In the genomic region with DNA sequence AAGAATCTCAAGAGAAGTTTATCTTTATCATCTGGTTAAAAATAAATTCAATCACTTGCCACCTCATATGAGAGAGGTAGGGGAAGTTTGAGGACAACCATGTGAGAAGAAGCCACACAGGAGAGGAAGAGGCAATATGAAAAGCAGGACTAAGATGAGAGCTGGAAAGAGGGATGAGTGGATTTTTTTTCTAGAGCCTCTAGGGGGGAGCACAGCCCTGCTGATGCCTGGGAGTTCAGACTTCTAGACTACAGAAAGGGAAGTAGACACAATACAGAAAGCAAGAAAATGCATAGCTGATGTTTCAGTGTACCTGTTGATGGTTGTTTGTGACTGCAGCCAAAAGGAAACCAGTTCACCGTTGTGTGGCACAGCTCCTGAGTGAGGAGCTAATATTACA, we compare ENCODE assay signal across 21 mouse cellular contexts.
DNase-seq lines count a peak whose midpoint lies in the region; ATAC-seq and TF ChIP-seq lines count a peak whose summit lies in the region.
"Had no signal": no experiment of that assay in that cellular context is flagged by ENCODE, and none has a peak within 500 bp of the region (broad histone marks: within the 10 kb centered on the region; RNA-seq: fewer than 3 reads in every experiment).

No protein-coding gene starts in this region.

- H3K27ac ChIP-seq in midbrain, postnatal 0 days (ENCODE audit: low read depth, low read length) = no peak overlapping the region
- no peak overlapping the region for H3K27ac ChIP-seq in midbrain, embryonic 16.5 days (ENCODE audit: low read length)
- no peak overlapping the region for H3K27ac ChIP-seq in midbrain, embryonic 15.5 days
- H3K27ac ChIP-seq: forebrain, embryonic 12.5 days; hindbrain, embryonic 10.5 days; hindbrain, postnatal 0 days; neural tube, embryonic 12.5 days had no signal

- no peaks in the 10 kb centered on the region for H3K9me3 ChIP-seq in midbrain, postnatal 0 days (ENCODE audit: low read length)
- no peaks in the 10 kb centered on the region for H3K9me3 ChIP-seq in midbrain, embryonic 16.5 days (replicated peaks; ENCODE audit: control insufficient read depth, low read length, poor library complexity, severe bottlenecking)
- H3K9me3 ChIP-seq in midbrain, embryonic 15.5 days = no peaks in the 10 kb centered on the region
- H3K9me3 ChIP-seq: forebrain, embryonic 12.5 days; hindbrain, embryonic 10.5 days; neural tube, embryonic 12.5 days had no signal

- TF ChIP-seq CTCF in midbrain, postnatal 0 days (IDR thresholded peaks at IDR 0.05) = 0 out of 2 replicates have a peak, but pooled peaks have one; percentile 13

- no peak overlapping the region for H3K4me2 ChIP-seq in midbrain, postnatal 0 days (ENCODE audit: low read depth, low read length, poor library complexity, severe bottlenecking)
- no peak overlapping the region for H3K4me2 ChIP-seq in midbrain, embryonic 16.5 days (ENCODE audit: low read length)
- no peak overlapping the region for H3K4me2 ChIP-seq in midbrain, embryonic 15.5 days
- H3K4me2 ChIP-seq: forebrain, embryonic 12.5 days; liver, embryonic 11.5 days; neural tube, embryonic 12.5 days had no signal

- no peak overlapping the region for H3K4me3 ChIP-seq in midbrain, postnatal 0 days (ENCODE audit: low read depth, low read length)
- no peak overlapping the region for H3K4me3 ChIP-seq in midbrain, embryonic 16.5 days (ENCODE audit: low read depth, low read length)
- H3K4me3 ChIP-seq in midbrain, embryonic 15.5 days = no peak overlapping the region
- H3K4me3 ChIP-seq: forebrain, embryonic 12.5 days; hindbrain, embryonic 10.5 days; neural tube, embryonic 12.5 days had no signal

- no peaks in the 10 kb centered on the region for H3K36me3 ChIP-seq in midbrain, postnatal 0 days (ENCODE audit: insufficient read depth, low read length)
- no peaks in the 10 kb centered on the region for H3K36me3 ChIP-seq in midbrain, embryonic 16.5 days (ENCODE audit: control insufficient read depth, insufficient read depth, low read length)
- H3K36me3 ChIP-seq in midbrain, embryonic 15.5 days (replicated peaks) = no peaks in the 10 kb centered on the region
- H3K36me3 ChIP-seq: forebrain, embryonic 12.5 days; hindbrain, embryonic 10.5 days; neural tube, embryonic 12.5 days had no signal

- 95% methylated on average over 1 of the region's 1 CpGs for WGBS in midbrain, postnatal 0 days
- WGBS in midbrain, embryonic 16.5 days = 88% methylated on average over 1 of the region's 1 CpGs
- 100% methylated on average over 1 of the region's 1 CpGs for WGBS in midbrain, embryonic 15.5 days

- H3K4me1 ChIP-seq in midbrain, postnatal 0 days (ENCODE audit: insufficient read depth, low read length) = no peaks in the 10 kb centered on the region
- no peaks in the 10 kb centered on the region for H3K4me1 ChIP-seq in midbrain, embryonic 16.5 days (ENCODE audit: control insufficient read depth, insufficient read depth, low read length)
- no peaks in the 10 kb centered on the region for H3K4me1 ChIP-seq in midbrain, embryonic 15.5 days
- H3K4me1 ChIP-seq: forebrain, embryonic 12.5 days; hindbrain, embryonic 10.5 days; neural tube, embryonic 12.5 days had no signal

- peak; percentile 7 for DNase-seq in adrenal gland, postnatal 10 days
- DNase-seq in adrenal gland, postnatal 25 days = no peak
- peak; percentile 8 for DNase-seq in kidney, postnatal 10 days
- DNase-seq in kidney, adult 18-20 months = no peak
- DNase-seq in midbrain, postnatal 0 days (ENCODE audit: low spot score) = no peak
- DNase-seq: adrenal gland, adult 2 months; cerebellum, postnatal 36 days; gastrocnemius, postnatal 14 days; heart, adult 18-20 months; kidney, adult 2 months; kidney, postnatal 25 days; lung, adult 2 months; right cerebral cortex, postnatal 4 days had no signal

- no peak for ATAC-seq in midbrain, postnatal 0 days (ENCODE audit: low FRiP score)
- no peak for ATAC-seq in midbrain, embryonic 16.5 days
- no peak for ATAC-seq in megakaryocyte, adult 5-6 weeks (ENCODE audit: poor library complexity, severe bottlenecking)
- ATAC-seq in midbrain, embryonic 15.5 days (replicated peaks) = no peak
- ATAC-seq: hindbrain, postnatal 0 days had no signal

- no peaks in the 10 kb centered on the region for H3K27me3 ChIP-seq in midbrain, postnatal 0 days (ENCODE audit: insufficient read depth, low read length)
- no peaks in the 10 kb centered on the region for H3K27me3 ChIP-seq in midbrain, embryonic 16.5 days (ENCODE audit: control insufficient read depth, insufficient read depth, low read depth, low read length)
- H3K27me3 ChIP-seq in midbrain, embryonic 15.5 days (replicated peaks) = no peaks in the 10 kb centered on the region
- H3K27me3 ChIP-seq: forebrain, embryonic 12.5 days; neural tube, embryonic 12.5 days had no signal

- no peak overlapping the region for H3K9ac ChIP-seq in midbrain, postnatal 0 days (replicated peaks; ENCODE audit: low read length, poor library complexity, severe bottlenecking)
- H3K9ac ChIP-seq in midbrain, embryonic 16.5 days (ENCODE audit: low read depth, low read length) = no peak overlapping the region
- no peak overlapping the region for H3K9ac ChIP-seq in midbrain, embryonic 15.5 days
- H3K9ac ChIP-seq: forebrain, embryonic 12.5 days; neural tube, embryonic 12.5 days had no signal

Comparison
In these comparisons a context has a peak if more than half of its experiments do, and no peak if none do; other contexts are left out.
1. DNase-seq: peak in adrenal gland, postnatal 10 days (single experiment) and kidney, postnatal 10 days (single experiment); none in adrenal gland, postnatal 25 days (single experiment), kidney, adult 18-20 months (single experiment) and midbrain, postnatal 0 days (single experiment).